Mouse (Mus musculus) layer of hippocampus, adult 18-20 months (tissue): Measurements from ENCODE around the gene Rps21. TPM values are rescaled to one million over a fixed set of nuclear protein-coding genes. Genes with fewer than 3 reads are reported as not detected.
A peak's percentile ranks its signal among the peaks of the same experiment; 100 is the strongest.
"Not testable (repeated sequence)": the region's sequence is repeated elsewhere in the genome, so short reads cannot be mapped to it uniquely, and the experiment has no call there.

Source experiments
- DNase-seq, 2 experiments: peaks; one replicate each; pipeline ENCODE4 v3.0.0; 2022; ENCODE audit warnings: low spot score in 2 of 2
- total RNA-seq, 2 experiments: library from RNA; stranded (reverse); gene quantifications; 2 replicates each; pipeline ENCODE4 v1.2.3; 2021

Gene Rps21
- total RNA-seq, 2 experiments from 2014 or later, result 772 to 807 TPM

- DNase-seq, result no peak
Measured at GRCm38 (mm10) chr2:180257963-180258865, 1.0 kb downstream of the Rps21 start.

- not testable (repeated sequence) for DNase-seq
Measured at GRCm38 (mm10) chr2:180258951-180259484, 1.8 kb downstream of the Rps21 start.

- not testable (repeated sequence) for DNase-seq
Measured at GRCm38 (mm10) chr2:180259826-180260609, 2.8 kb downstream of the Rps21 start.

GRCm38 (mm10) chr2:180260610-180261480, 3.7 kb downstream of the Rps21 start:
- DNase-seq, result no peak

- no peak for DNase-seq
Measured at GRCm38 (mm10) chr2:180261901-180262300, 4.7 kb downstream of the Rps21 start.

- DNase-seq, result no peak
Measured at GRCm38 (mm10) chr2:180262441-180262840, 5.3 kb downstream of the Rps21 start.

- no peak for DNase-seq
Measured at GRCm38 (mm10) chr2:180262891-180263290, 5.7 kb downstream of the Rps21 start.

GRCm38 (mm10) chr2:180267955-180268354, 10.8 kb downstream of the Rps21 start:
- DNase-seq, result no peak

- no peak for DNase-seq
Measured at GRCm38 (mm10) chr2:180269329-180269728, 12.2 kb downstream of the Rps21 start.

- no peak for DNase-seq
Measured at GRCm38 (mm10) chr2:180270537-180271255, 13.5 kb downstream of the Rps21 start.

- DNase-seq, result peak in 1 of 2 experiments; percentile 45
Measured at GRCm38 (mm10) chr2:180271804-180272395, 14.7 kb downstream of the Rps21 start.

GRCm38 (mm10) chr2:180272884-180273321, 15.7 kb downstream of the Rps21 start:
- DNase-seq, result peak in 1 of 2 experiments; percentile 40

- peak; percentile 86 to 94 for DNase-seq
Measured at GRCm38 (mm10) chr2:180273394-180274244, 16.4 kb downstream of the Rps21 start, which contains the start of gene Cables2. Gene Cables2 (minus strand): TSS chr2:180273496.

- DNase-seq, result no peak
Measured at GRCm38 (mm10) chr2:180274523-180274922, 17.3 kb downstream of the Rps21 start.

- peak; percentile 63 to 83 for DNase-seq
Measured at GRCm38 (mm10) chr2:180275836-180276235, 18.7 kb downstream of the Rps21 start.

GRCm38 (mm10) chr2:180276385-180276784, 19.2 kb downstream of the Rps21 start:
- DNase-seq, result no peak

GRCm38 (mm10) chr2:180276851-180277259, 19.7 kb downstream of the Rps21 start:
- no peak for DNase-seq

- DNase-seq, result no peak
Measured at GRCm38 (mm10) chr2:180277773-180278320, 20.7 kb downstream of the Rps21 start.
